Mouse (Mus musculus) heart, postnatal 36 days (tissue): ENCODE data around the gene Tanc2. TPM values are rescaled to one million over a fixed set of nuclear protein-coding genes. Genes with fewer than 3 reads are reported as not detected.

Source experiments
- microRNA-seq, 2 experiments: library from miRNA; unstranded; fragments of <30 nt; microRNA quantifications; one replicate each; pipeline ENCODE4 v1.2.0; 2021; ENCODE audit warnings: borderline number of aligned reads in 2 of 2
- total RNA-seq, 2 experiments: library from RNA; stranded (reverse); gene quantifications; 2 replicates each; pipeline ENCODE4 v1.2.3; 2021

Gene Tanc2
- total RNA-seq, 2 experiments from 2014 or later, result 10.6 to 13.3 TPM

Small RNAs within 50 kb of the gene (microRNA-seq; reads per million reads assigned to microRNA genes)
- 0 reads per million in 2 experiments for gene Gm23990

Other genes starting within 250 kb of the Tanc2 start
- not detected for gene March10, start 133.3 kb upstream of the Tanc2 start, total RNA-seq